Mouse (Mus musculus): ENCODE results near the gene Tspear.
"Not testable (repeated sequence)": the region's sequence is repeated elsewhere in the genome, so short reads cannot be mapped to it uniquely, and the experiment has no call there.

DNA sequence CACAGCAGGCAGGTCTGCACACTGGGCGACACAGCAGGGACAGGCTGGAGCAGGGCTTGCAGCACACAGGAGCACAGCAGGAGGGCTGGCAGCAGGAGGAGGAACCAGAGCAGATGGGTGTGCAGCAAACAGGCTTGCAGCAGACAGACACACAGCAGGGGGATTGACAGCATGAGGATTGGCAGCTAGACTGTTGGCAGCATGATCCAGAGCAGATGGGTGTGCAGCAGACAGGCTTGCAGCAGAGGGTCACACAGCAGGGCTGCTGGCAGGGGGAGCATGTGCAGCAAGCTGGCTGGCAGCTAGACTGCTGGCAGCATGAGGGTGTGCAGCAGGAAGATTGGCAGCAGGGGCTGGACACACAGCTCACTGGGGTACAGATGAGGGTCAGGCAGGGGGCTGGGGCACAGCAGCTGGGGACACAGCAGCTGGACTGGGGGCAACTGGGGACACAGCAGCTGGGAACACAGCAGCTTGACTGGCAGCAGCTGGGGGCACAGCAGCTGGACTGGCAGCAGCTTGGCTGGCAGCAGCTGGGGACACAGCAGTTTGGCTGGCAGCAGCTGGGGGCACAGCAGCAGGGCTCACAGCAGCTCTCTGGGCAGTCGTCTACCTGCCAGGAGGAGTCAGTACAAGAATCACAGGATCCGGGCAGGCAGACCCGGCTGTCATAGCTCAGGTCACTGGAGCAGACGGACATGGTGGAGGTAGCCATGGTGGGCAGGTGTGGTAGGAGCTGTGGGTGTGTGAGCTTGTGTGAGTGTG is 55.7 kb downstream of the Tspear start, which contains the start of gene Gm18596:
- not testable (repeated sequence) for TF ChIP-seq CTCF (IDR thresholded peaks at IDR 0.05; ENCODE audit: control insufficient read depth, insufficient read depth, insufficient replicate concordance, low read depth, low read length); POLR2A (IDR thresholded peaks at IDR 0.05; ENCODE audit: control insufficient read depth, low read depth, low read length)

Measured in testis, adult 2 months (tissue).